Mouse (Mus musculus) adrenal gland, postnatal 4 days (tissue): ENCODE results near the gene Sat2. TPM values are rescaled to one million over a fixed set of nuclear protein-coding genes. Genes with fewer than 3 reads are reported as not detected.
"Not testable (repeated sequence)": the region's sequence is repeated elsewhere in the genome, so short reads cannot be mapped to it uniquely, and the experiment has no call there.

Experiments used
- DNase-seq, 2 experiments: peaks; one replicate each; pipeline ENCODE4 v3.0.0; 2021 to 2022; ENCODE audit warnings: low spot score in 2 of 2, mixed read lengths in 2 of 2
- total RNA-seq, 2 experiments: library from RNA; stranded (reverse); gene quantifications; 2 replicates each; pipeline ENCODE4 v1.2.3; 2021

The Sat2 gene
- total RNA-seq, 2 experiments from 2014 or later, result 18.3 to 20.9 TPM

DNA sequence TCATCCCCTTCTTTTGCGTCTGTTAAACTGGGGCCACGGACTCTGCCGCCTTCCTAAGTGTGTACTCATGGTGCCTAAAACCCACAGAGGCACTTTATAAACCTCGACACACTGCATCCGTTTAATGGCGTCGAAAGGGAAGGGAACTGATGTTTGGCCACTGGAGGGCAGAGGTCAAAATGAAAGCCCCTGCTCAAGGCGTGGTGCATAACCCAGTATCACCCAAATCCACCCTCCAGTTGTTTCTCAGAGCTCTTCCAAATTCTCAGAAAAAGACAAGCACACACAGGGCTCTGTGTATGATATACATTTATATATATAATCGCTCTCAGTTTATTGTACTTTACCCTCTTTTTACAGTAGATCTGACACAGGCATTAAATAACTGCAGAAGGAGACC, 22.4 kb upstream of the Sat2 start:
- DNase-seq, result no peak

- peak in 1 of 2 experiments; percentile 39 for DNase-seq
These were observed 21.7 kb upstream of the Sat2 start for GRCm38 (mm10) chr11:69600098-69600497.

DNA sequence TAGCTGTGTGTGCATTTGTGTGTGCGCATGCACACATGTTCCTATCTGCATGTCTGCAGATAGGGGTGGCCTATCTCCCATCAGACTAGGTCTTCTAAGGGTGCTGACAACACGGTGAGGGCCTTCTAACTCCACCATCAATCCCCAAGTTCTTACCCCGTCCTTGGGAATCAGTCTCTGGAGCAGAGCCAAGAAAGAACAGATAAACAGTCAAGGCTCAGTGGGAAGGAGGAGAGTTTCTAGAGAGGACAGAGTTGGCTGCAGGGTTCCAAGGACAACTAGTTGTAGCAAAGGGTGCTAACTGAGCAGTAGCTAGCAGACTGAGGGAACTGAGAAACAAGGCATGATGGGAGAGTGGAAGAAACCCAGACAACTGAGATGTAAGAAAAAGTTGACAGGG, 20.1 kb upstream of the Sat2 start:
- DNase-seq, result no peak

DNA sequence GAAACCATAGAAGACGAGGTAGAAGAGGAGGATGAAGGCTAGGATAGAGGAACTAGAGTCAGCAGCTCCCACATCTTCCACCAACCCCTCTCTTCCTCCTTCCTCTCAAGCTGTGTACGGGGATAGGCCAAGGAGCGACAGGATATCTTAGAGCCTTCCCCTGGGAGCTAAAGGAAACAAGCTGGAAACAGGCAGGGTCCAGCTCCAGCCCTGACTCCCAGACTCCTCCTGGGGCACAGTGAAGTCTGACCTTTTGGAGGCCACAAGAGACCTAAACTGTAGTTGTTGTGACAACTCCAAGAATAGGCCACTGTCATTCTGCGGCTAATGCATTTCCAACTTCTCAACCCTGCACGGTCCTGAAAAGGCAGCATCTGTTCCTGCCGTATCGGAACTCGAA, 18.3 kb upstream of the Sat2 start:
- DNase-seq, result no peak

GRCm38 (mm10) chr11:69604347-69604746, 17.5 kb upstream of the Sat2 start:
- DNase-seq, result no peak

DNA sequence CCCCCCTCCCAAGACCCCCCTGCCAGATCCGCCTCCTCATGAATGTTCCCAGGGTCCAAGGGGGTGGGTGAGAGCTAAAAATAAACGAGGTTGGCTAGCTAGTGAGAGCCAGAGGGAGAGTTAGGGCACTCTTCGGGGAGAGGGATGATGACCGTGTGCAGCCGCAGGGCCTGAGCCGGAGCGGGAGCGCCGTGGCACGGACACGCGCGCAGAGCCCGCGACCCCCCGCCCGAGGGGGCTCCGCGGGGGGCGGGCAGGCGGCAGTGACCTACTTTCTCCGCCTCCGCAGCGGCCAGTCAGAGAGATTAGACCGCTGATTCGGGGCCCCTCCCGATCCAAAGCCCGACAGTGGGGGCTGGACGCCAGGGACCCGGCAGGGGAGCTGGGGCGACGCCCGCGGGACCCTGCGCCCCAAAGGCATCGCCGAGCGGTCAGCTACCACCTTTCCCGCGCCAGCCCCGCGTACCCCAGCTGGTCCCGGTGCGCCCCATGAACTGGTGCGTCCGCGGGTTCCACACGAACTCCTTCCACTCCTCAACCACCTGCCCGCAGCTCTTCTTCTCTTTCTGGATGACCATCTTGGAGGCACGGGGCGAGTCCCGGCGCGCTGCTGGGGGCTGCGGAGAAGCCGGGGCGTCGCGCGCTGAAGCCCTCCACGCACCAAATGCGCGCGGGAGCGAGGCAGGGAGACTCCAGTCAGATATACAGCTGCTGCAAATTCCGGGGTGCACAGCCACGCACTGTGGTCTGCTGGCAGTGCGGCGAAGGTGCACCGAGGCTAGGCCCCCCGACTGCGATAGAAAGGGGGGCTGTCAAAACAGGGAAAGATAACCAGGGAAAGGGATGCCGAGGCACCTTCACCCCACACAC, 16.8 kb upstream of the Sat2 start:
- no peak for DNase-seq

GRCm38 (mm10) chr11:69605726-69606490, 15.9 kb upstream of the Sat2 start, which contains the start of gene Atp1b2:
TSS of gene Atp1b2 (minus strand) at chr11:69605942.
- DNase-seq, result peak; percentile 53 to 60

- no peak for DNase-seq
These were observed 15.4 kb upstream of the Sat2 start for GRCm38 (mm10) chr11:69606491-69606795.

DNA sequence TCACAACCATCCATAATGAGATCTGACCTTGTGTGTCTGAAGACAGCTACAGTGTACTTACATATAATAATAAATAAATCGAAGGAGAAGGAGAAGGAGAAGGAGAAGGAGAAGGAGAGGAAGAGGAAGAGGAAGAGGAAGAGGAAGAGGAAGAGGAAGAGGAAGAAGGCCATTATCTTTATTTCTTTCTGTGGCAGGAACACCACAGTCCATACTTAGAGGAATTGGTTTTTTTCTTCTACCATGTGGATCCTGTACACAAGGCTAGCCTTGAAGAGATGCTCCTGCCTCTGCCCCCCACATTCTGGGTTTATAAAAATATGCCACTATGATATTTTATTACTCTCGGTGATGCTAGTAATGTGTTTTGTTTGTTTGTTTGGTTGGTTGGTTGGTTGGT, 15.0 kb upstream of the Sat2 start:
- DNase-seq, result no peak

DNA sequence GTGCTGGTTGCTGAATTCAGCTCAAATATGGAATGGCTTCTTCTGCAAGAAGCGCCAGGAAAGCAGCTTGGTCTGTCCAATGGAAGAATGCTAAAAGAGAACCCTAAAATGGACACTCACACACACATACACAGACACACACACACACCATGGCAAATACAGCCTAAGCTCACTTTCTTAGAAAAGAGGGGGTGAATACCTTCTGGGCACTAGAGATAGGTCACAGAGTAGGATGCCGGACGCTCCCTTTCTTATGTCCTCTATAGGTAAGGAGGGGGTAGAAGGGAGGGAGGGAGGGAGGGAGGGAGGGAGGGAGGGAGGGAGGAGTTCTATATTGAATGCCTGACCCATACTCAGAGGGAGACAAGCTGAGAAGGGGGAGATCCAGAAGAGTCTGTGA, 13.3 kb upstream of the Sat2 start:
- no peak for DNase-seq

GRCm38 (mm10) chr11:69609416-69609815, 12.4 kb upstream of the Sat2 start:
- DNase-seq, result no peak

DNA sequence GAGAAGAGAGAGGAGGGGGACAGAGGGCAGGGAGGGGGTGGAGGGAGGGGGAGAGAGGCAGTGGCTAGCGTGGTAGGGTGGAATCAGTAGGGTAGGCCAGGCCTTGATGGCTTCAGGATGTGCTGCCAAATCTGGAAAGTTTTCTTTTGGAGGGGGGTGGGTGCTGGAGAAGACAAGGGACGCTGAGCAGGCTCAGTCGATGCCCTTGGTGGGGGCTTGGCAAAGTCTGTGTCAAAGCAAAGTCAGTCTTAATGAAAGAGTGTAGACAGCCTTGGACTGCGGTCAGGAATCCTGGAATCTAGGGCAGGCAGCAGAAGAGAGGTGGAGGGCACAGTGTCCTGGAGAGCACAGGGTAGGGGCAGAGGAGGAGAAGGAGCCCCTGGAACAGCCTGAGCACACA, 10.9 kb upstream of the Sat2 start:
- no peak for DNase-seq

- peak; percentile 63 to 82 for DNase-seq
These were observed 8.1 kb upstream of the Sat2 start for GRCm38 (mm10) chr11:69613553-69614256.

- not testable (repeated sequence) for DNase-seq
These were observed 7.6 kb upstream of the Sat2 start for GRCm38 (mm10) chr11:69614257-69614588.

GRCm38 (mm10) chr11:69616781-69617180, 5.0 kb upstream of the Sat2 start:
- no peak for DNase-seq

DNA sequence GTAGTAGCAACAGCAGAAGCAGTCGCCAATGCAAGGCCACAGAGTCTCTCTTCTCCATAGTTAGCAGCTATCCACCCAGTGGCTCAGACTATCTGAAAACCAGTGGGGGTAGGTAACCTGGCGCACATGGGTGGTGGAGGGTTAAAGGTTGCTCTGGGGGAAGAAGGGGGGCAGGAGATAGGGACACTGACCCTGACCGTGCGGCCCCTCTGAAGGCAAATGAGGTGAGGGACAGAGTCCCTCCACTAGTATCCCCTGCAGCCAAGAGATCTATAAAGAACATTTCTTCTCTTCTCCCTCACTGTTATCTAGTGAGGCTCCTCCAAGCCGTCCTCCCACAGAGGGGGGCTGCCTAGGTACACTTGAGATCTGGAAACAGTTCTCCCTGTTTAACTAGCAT, 4.0 kb upstream of the Sat2 start, which contains the start of gene Shbg:
Gene Shbg, minus strand, starts transcription at position 101 of the 400 bp plus-strand sequence.
- DNase-seq, result no peak

- no peak for DNase-seq
These were observed 1.3 kb upstream of the Sat2 start for GRCm38 (mm10) chr11:69620394-69621081.

DNA sequence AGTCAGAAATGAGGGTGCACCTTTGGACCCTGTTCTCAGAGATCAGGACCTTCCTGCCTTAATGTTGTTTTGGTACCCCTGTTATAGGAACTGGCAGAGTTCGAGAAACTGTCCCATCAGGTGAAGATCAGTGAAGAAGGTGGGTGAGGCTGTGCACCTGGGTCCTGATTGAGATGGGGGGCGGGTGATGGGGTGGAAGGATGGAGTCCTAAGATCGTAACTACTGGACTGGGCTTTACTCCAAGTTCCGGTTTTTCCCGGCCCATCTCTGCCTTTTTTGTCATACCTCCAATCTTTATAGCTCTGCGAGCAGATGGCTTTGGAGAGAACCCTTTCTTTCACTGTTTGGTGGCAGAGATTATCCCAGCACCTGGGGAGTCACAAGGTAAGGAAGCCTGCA, 582 bp downstream of the Sat2 start:
- DNase-seq, result no peak

DNA sequence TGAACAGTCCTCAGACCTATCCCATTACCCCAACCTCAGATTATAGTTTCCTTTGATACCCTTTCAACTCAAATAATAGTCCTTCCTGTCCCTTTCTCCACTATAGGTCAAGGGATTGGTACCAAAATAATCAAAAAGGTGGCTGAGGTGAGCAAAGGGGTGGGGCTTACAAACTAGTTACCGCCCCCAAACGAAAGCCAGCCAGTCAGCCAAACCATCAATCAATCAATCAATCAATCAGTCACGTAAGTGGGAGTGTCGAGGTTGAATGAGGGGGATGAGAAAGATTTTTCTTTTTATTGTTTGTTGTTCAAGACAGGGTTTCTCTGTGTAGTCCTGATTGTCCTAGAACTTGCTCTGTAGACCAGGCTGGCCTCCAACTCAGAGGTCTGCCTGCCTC, 1.2 kb downstream of the Sat2 start:
- DNase-seq, result no peak

- not testable (repeated sequence) for DNase-seq
These were observed 2.5 kb downstream of the Sat2 start for GRCm38 (mm10) chr11:69624339-69624738.

DNA sequence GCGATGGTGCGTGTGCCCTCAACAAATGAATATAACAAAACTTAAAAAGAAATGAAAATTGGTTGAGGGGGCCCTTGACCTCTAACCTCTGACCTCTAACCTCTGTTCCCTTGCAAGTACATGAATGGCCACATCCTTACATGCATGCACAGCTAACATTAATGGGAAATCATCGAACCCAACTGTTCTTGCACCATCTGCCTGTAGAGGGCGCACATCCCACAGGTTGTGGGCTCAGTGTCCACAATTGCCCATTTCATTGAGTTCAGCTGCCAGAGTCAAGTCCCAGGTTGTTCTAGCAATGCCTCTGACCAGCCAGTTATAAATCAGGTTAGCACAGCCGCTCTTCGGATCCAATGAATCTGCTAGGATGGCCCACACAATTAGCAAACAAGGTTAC, 6.5 kb downstream of the Sat2 start:
- DNase-seq, result peak in 1 of 2 experiments; percentile 50
